Mouse (Mus musculus): Measurements from ENCODE around the gene Pdzrn4. TPM values are rescaled to one million over a fixed set of nuclear protein-coding genes. Genes with fewer than 3 reads are reported as not detected.

The Pdzrn4 gene
- polyA plus RNA-seq, 2 experiments from 2014 or later = 0.12 TPM; not detected in 1

DNA sequence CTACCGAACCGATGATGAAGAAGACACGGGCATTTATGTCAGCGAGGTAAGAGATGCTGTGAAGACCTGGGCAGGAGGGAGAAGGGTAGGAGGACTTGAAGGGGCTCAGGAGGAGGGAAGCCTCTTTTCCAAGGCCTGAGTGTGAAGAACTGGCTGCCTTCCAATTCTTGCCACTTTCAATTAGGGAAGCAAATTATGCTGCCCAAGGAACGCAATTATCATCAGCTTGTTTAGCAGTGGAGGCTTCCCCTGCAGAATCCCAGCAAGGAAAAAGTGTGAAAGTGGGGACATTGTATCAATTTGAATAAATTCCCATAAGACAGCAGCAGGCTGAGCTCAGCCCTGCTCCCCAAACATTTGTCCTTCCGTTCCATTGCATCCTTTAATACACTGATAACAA lies 346.9 kb downstream of the Pdzrn4 start:
- ATAC-seq = no peak

DNA sequence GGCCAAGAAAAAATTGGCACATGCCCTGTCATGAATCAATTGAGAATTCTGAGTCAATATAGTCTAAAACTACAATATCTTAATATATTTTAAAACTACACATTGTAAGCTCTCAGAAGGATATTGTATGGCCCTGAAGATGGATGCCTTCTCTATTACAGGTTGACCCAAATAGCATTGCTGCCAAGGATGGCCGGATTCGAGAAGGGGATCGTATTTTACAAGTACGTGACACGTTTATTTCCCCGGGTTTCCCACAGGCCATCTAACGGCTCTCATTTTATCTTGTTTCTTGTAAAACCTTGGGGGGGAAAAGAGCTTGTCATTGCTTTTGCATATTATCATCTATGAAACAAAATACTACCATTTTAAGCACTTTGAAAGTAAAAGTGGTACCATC lies 349.4 kb downstream of the Pdzrn4 start:
- no peak for ATAC-seq

- ATAC-seq = no peak
These were observed 355.5 kb downstream of the Pdzrn4 start for GRCm38 (mm10) chr15:92752167-92752566.

DNA sequence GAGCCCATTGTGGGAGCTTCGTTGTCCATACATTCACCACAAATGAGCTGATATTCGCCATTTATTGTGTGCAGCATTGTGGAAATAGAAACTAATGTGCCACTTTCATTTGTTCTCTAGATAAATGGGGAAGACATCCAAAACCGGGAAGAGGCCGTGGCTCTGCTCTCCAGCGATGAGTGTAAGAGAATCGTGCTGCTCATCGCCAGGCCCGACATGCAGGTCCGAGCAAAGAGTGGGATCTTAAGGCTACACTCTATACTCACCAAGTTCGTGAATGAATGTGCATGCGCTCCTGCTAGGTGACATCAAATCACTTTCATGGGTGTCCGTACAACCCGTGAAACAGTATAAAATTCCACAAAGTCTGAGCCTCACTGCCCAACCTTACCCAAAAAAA lies 355.9 kb downstream of the Pdzrn4 start:
- ATAC-seq = no peak

DNA sequence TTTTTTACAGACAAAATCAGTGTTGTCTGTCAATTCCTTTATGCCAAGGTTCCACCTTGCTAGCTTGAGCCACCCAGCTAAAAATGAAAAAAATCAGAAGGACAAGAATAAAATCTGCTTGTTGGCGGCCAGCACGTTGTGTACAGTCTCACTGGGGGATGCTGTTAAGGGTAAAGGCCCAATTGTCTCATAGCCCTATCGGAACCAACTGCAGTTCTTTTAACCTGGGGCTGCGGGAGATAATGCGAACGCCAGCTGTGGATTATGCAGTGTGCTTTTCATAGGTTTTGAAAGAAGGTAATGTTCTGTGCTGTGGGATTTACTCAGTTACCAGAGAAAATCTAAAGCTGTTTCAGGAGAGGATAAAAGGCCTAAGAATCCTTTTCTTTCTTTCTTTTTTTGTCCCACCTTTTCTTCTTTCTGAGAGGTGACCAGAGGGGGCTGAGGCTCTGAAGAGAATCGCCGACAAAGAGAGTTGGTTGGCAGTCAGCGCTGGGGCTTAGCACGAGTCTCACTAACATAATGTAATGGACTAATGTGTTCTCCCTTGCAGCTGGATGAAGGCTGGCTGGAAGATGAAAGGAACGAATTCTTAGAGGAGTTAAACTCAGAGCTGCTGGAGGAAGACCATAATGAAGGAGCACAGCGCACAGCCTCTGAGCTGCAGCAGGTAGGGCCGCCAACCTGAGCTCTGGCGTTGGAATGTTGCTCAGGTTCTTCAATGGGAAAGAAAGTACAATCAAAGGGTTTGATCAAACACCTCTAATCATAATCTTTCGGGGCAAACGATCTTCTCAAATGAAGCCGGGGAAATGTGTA lies 360.6 kb downstream of the Pdzrn4 start:
- no peak for ATAC-seq

- ATAC-seq = no peak
These were observed 362.3 kb downstream of the Pdzrn4 start for GRCm38 (mm10) chr15:92759001-92759400.

DNA sequence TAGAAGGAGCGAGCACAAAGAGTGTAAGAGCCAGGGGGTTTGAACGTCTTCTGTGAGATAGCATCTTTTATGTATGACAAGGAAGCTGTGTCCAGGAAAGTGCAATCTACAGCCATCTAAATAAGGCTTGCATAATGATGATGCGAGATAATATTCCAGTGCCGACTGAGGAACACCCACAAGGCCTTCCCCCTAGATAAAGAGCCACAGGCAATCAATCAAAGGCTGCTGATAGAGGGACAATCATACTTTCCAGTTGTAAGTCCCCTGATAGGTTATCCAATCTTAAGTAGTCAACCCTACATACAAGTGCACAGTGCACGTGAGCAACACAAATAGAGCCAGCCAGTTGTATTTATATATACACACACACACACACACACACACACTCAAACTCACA lies 366.6 kb downstream of the Pdzrn4 start:
- ATAC-seq = no peak

GRCm38 (mm10) chr15:92769535-92769934 lies 372.9 kb downstream of the Pdzrn4 start:
- no peak for ATAC-seq

GRCm38 (mm10) chr15:92788036-92788435 lies 391.4 kb downstream of the Pdzrn4 start:
- no peak for ATAC-seq

GRCm38 (mm10) chr15:92794275-92794674 lies 397.6 kb downstream of the Pdzrn4 start:
- no peak for ATAC-seq

DNA sequence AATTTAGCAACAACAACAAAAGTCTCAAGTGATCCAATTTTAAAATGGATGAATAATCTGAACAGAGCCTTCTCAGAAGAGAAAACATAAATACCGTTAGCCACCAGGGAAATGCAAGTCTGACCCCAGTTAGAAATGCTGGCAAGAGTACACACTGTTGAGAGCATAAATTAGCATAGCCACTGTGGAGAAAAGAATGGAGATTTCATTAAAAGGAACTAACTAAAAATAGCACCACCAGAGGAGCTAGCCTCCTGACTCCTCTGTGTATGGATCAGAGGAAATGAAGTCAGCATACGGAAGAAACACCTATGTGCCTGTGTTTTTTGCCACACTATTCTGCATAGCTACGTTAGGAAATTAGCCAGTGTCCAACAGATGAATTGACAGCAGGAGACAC lies 409.3 kb downstream of the Pdzrn4 start:
- no peak for ATAC-seq

GRCm38 (mm10) chr15:92806352-92806751 lies 409.7 kb downstream of the Pdzrn4 start:
- no peak for ATAC-seq
